Mouse (Mus musculus): ENCODE results near the gene Tmc4.
A peak's percentile ranks its signal among the peaks of the same experiment; 100 is the strongest.

The Tmc4 gene

DNA sequence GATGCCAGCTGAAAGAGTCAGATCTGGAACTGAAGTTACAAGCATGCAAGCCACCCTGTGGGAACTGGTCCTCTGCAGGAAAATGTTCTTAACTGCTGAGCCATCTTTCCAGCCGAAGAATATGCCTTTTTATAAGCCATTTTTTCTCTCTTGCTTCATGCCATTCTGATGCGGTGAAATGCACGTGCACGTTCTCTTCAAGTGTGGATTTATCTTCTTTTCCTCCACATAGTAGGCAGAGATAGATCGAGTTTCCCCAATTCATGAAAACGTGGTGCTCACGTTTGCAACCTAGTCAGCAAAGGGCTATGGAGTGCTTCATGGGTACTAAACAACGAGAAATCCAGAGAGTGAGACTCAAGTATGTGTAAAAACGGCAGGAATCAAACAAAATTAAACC, 33.5 kb downstream of the Tmc4 start:
- DNase-seq (ENCODE audit: inconsistent ontology term): peak; percentile 17

DNA sequence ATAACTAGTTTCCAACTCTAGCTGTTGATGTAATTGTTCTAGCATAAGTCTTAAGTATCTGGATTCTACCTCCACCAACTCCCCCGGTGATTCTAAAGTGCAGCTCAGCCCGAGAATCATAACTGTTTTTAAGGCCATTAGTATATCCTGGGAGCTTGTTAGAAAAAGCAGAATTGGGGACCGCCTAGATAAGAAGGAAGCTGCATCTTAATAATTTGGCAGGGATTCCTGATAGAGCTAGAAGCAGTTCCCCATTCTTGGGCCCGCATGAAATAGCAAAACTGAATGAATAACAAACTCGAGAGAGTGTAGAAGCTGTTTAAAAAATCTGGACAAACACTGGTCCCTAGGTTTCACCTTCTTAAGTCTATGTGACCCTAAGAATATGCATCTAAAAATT, 33.9 kb downstream of the Tmc4 start:
- no peak for DNase-seq (ENCODE audit: inconsistent ontology term)

DNA sequence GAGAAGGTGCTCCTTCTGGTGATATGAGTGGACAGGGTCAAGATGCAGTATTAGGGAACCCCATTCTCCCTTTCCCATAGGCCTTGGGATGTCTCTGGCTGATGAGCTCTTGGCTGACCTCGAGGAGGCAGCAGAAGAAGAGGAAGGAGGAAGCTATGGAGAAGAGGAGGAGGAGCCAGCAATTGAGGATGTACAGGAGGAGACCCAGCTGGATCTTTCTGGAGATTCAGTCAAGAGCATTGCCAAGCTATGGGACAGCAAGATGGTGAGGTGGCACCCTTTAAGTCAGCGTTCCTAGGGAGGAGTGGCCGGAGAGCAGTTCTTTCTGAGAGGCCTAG, 46.9 kb downstream of the Tmc4 start:
- DNase-seq (ENCODE audit: inconsistent ontology term): no peak

DNA sequence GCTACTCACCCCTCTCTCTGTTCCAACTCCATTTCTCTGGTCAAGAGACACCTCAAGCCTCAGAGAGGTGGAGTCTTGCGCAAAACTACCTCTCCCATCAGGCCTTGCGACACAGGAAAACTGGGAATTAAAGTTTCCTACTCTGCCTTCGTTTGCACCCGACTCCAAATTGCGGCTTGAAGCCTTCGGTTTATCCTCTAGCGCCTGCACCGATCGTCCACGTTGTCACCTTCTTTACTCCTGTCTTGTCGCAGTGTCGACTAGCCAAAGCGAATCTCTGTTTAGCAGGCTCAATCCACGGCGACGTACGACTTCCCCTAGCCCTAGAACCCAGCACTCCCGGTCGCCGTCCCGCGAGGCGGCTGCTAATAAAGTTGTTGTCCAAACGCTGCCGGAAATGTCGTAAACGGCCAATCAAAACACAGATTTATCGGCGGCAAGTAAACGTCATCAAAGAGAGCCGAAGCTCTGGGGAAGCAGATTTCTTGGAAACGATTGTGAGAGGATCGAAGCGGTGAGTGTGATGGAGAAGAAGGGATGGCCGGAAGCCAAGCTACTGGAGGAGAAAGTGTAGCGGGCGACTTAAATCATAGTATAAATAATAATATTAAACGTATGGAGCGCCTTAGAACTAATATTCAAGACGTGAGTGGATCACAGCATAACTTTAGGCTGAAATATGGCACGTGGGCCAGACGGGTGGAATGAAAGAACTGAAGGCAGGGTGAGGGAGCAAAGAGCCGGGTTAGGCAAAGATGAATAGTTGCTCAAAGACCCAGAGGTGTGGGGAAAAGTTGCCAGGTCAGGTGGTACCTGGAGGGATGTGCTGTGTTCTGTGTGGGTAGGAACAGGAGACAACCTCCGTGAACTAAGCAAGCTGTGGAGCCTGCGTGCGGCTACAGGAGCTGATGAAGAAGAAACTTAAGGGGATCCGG, 47.5 kb downstream of the Tmc4 start, which contains the start of the genes Tfpt and Prpf31:
TSS of gene Tfpt (minus strand) at position 387 of the 935 bp plus-strand sequence.
TSS of gene Prpf31 (plus strand) at position 443 of the 935 bp plus-strand sequence.
- peak; percentile 92 for DNase-seq (ENCODE audit: inconsistent ontology term)

DNA sequence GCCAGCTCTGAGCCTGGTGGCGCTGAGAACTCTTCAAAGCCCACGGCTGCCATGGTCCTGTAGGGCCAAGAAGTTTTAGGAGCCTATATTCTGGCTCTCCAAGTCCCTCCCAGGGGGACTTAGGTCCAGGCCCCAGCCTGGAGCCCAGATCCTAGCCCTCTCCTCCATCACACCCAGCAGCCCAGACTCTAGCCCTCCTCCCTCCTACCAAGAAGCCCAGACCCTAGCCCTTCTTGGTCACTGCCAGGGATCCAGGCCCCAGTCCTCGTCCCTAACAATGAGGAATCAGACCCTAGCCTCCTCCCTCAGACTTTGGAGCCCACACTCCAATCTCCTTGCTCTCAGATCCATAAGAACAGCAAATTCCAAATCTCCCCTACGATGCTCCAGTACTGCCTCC, 48.3 kb downstream of the Tmc4 start:
- no peak for DNase-seq (ENCODE audit: inconsistent ontology term)

DNA sequence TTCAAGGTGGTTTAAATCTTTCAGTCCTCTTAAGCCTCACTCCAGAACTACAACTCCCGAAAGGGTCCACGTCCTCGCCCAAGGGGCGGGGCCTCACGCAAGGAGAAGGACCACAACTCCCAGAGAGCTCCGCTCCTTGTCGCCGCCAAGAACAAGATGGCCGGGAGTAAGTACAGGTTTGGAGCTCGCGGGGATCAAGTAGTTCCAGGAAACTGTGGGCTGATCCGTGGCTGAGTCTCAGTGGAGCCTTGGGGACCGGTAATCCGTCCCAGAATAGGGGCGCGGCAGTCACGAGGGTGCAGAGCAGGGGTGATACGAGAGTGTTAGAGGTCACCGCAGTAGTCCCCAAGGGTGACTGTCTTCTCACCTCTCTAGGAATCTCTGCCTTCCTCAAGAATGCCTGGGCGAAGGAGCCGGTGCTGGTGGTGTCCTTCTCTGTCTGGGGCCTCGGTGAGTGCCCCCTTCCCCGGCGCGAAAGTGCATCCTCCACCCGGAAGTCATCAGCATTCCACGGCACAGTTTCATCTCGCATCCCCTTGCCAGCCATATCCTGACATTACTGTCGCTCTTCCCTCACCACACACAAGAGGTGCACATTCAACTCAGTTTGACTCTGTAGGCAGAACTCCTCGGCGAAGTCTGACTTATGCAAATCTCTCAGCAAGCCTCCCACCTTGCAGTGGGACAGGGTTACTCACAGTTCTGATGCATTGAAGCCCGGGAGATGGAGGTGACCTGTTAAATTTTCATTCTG, 59.9 kb downstream of the Tmc4 start, which contains the start of gene Ndufa3:
TSS of gene Ndufa3 (plus strand) at position 132 of the 754 bp plus-strand sequence.
- peak; percentile 95 for DNase-seq (ENCODE audit: inconsistent ontology term)

DNA sequence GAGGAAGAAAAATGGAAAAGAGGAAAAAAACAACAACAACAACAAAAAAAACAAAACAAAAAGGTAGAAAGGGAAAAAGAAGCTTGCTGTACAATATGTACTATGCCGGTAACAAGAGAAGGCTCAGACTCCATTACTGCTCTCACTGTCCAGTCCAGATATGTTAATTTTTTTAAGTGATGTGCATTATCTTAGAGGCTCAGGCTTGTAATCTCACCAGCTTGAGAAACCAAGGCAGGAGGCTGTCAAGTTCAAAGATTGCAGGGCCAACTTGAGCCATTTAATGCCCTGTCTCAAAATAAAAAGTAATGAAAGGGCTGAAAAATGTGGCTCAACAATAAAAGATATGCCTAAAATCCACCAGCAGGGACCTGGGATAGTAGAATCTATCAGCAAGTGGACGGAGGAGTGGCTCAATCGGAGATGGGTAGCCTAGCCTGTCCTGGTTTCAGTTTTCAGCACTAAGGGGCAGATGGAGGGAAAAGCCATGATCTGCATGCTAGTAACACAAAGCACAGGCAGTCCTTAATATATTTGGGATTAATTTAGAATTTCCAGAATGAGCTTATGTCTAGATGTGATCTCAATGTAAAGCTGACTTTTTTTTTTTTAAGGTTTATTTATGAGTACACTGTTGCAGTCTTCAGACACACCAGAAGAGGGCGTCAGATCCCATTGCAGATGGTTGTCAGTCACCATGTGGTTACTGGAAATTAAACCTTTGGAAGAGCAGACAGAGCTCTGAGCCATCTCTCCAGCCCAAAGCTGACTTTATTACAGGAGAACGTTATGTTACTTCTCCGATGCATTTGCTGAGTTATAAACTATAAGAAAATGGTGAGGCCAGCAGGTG, 60.7 kb downstream of the Tmc4 start:
- DNase-seq (ENCODE audit: inconsistent ontology term): no peak

DNA sequence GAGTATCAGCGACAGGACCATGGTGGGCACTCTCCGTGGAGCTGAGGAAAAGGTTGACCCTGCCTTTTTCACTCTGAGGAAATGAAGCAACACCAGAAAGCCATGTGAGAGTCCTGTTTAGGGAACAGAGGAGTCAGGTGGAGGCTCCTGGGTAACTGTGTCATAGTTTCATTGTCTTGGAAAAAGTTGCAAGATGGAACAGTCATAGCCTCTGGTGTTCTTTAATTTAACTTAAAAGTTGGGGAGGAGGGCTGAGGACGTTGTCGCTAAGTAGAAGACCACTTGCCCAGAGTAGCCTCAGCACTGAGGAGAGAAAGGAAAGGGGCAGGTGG, 61.3 kb downstream of the Tmc4 start, which contains the start of gene Oscar:
TSS of gene Oscar (minus strand) at position 101 of the 332 bp plus-strand sequence.
- no peak for DNase-seq (ENCODE audit: inconsistent ontology term)
